Mouse (Mus musculus) urinary bladder, postnatal 14 days (tissue): Measurements from ENCODE around the gene Mrpl51.
A peak's percentile ranks its signal among the peaks of the same experiment; 100 is the strongest.
"Not testable (repeated sequence)": the region's sequence is repeated elsewhere in the genome, so short reads cannot be mapped to it uniquely, and the experiment has no call there.

Source experiments
- DNase-seq: peaks from one replicate; pipeline ENCODE4 v3.0.0; 2021; ENCODE audit warnings: low spot score

Mrpl51 gene

GRCm38 (mm10) chr6:125159773-125160557, 31.6 kb upstream of the Mrpl51 start:
- no peak for DNase-seq

GRCm38 (mm10) chr6:125160558-125160853, 31.1 kb upstream of the Mrpl51 start:
- DNase-seq = no peak

DNA sequence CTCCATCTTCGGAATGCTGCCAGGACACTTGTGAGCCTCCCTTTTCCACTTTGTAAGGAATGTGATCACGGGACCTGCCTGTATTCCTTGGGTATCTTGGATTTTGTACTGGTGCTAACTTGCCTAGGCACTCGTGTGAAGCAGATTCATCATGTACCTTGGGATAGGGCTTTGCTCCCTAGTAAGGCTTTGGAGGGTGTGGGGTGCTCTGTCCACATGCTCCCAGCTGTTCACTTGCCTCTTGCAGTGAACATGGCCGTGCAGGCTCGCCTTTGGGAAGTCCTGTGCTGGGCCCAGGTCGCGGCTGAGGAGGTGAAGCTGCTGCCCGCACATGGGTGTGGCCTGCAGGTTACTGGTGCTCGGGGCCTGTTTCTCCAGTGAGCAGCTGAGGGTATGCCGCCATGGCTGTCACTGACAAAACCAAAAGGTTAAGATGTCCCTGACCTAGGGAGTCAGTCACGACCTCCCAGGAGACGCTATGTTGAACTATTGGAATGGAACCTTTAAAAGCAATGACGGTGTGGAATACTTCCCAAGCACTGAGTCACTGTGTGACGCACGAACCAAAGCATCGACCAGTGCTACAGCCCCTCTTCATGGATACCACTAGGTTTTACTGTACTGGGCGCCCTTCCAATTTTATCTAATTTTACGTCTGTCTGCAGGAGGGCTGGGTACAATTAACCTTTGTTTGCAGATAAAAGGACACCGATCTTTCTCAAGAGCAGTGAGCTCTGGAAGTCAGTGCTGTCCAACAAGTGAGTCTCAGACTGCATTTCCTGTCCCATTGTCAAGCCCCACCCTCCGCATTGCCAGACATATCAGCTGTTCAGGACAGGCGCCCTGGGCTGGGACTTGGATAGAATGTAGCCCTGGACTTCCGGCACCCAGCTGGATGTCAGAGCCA, 30.5 kb upstream of the Mrpl51 start:
- peak; percentile 65 for DNase-seq

DNA sequence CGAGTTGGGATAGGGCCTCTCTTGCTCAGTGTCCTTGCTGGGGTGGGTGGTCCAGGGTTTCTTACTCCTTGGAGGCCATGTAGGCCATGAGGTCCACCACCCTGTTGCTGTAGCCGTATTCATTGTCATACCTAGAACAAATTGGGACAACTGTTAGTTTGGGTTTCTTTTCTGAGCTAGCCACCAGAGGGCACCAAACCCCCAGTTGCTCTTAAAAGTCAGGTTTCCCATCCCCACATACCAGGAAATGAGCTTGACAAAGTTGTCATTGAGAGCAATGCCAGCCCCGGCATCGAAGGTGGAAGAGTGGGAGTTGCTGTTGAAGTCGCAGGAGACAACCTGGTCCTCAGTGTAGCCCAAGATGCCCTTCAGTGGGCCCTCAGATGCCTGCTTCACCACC, 29.6 kb upstream of the Mrpl51 start:
- peak; percentile 71 for DNase-seq

DNA sequence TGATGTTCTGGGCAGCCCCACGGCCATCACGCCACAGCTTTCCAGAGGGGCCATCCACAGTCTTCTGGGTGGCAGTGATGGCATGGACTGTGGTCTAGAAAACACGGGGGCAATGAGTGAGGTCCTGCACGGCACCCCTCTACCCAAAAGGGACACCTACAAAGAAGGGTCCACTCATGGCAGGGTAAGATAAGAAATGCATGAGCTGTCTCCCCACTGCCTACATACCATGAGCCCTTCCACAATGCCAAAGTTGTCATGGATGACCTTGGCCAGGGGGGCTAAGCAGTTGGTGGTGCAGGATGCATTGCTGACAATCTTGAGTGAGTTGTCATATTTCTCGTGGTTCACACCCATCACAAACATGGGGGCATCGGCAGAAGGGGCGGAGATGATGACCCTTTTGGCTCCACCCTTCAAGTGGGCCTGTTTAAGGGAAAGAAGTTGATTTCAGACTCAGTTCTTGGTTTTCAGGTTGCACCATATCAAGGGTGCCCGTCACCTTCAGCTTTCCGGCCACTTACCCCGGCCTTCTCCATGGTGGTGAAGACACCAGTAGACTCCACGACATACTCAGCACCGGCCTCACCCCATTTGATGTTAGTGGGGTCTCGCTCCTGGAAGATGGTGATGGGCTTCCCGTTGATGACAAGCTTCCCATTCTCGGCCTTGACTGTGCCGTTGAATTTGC, 28.8 kb upstream of the Mrpl51 start:
- not testable (repeated sequence) for DNase-seq

- no peak for DNase-seq
Measured at GRCm38 (mm10) chr6:125163801-125164657, 27.6 kb upstream of the Mrpl51 start.

DNA sequence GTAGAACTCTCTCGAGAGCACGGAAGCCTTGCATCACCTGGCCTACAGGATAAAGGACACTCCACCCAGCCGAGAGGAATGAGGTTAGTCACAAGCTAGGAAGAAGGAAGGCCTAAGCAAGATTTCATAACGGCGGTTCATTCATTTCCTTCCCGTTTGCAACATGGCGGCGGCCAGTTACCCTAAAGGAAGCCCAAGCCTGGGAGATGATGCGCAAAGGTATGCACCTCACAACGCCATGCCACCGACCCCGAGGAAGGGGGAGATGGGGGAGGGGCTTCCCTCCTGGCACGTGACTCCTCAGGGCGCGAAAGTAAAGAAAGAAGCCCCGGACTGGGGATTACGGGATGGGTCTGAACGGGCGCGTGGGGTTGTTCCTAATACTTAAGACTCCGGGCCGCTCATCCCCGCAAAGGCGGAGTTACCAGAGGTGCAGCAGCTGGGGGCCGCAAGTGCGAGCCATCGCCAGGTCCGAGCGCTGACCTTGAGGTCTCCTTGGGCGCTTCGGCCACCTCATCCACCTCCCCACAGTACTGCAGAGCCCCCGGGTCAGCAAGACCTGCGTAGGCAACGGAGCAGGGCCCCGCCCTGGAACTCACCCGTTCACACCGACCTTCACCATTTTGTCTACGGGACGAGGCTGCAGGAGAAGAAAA, 26.8 kb upstream of the Mrpl51 start:
- DNase-seq = peak; percentile 45

- peak; percentile 98 for DNase-seq
Measured at GRCm38 (mm10) chr6:125165328-125165891, 26.2 kb upstream of the Mrpl51 start.

DNA sequence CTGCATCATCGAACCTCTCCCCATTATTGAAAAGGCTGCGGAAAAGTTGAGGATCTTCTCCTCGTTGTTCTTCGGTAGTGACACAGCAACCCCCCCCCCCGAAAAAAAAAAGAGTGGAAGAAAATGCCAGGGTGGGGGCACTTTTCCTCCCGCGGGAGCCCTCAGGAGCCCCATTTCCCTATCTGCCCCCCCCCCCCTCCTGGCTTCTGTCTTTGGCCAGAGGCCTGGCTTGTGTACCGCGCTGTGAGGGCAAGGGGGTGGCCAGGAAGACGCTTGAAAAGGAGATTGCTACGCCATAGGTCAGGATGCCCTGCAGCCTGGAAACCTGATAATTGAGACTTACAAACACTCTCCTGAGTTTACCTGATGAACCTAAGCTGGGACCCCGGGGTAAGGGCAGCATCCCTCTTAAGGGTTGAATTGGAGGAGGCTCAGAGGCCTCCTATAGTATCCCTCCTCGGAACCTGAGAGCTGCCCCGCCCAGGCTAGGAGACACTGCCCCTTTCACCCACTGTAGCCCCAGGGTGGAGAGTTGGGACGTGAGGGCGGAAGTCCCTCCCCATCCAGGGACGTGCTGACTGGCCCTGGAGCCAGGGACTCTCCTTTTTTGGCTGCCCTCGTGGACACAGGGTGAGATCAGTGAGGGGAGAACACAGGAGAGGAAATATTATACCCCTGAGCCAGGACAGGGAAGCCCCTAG, 25.4 kb upstream of the Mrpl51 start, which contains the start of gene Gapdh:
Gene Gapdh (minus strand): TSS at position 417 of the 701 bp plus-strand sequence.
- peak; percentile 90 for DNase-seq

- peak; percentile 23 for DNase-seq
Measured at GRCm38 (mm10) chr6:125166861-125167650, 24.5 kb upstream of the Mrpl51 start.

DNA sequence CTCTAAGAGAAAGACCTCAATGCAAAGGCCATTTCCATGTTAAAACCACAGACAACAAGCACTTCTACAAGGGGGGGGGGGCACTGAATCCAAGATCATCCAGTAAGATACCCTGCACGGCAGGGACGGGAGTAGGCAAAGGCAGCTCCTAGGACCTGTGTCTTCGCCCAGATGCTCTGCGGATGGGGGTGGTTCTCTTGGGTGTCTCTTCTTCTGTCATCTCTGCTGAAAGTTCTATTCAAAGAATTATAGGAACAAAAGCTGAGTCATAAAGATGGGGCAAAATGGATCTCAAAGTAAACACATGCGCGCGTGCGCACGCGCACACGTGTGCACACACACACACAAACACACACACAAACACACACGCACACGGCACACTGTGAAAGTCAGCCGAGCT, 23.5 kb upstream of the Mrpl51 start:
- DNase-seq = no peak

GRCm38 (mm10) chr6:125170194-125170593, 21.4 kb upstream of the Mrpl51 start:
- no peak for DNase-seq

GRCm38 (mm10) chr6:125172474-125172873, 19.1 kb upstream of the Mrpl51 start:
- DNase-seq = no peak

- DNase-seq = no peak
Measured at GRCm38 (mm10) chr6:125173256-125173655, 18.3 kb upstream of the Mrpl51 start.

DNA sequence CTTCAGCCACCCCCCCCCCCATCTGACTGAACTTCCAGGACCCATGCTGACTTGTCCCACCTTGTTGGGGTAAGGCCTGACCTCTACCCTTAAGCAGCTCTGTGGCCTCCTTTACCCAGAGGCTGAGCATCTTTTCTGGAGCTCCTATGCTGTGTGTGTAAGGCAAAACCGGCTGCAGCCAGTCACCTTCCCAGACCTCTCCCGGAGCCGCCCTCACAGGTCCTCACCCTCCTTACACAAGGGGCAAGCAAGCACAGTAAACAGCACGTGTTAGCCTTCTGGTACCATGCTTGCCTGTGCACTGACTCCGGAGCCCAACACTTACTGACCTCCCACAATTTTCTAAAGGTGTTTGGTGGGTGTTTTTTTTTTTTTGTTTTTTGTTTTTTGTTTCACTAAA, 16.1 kb upstream of the Mrpl51 start:
- DNase-seq = no peak

- no peak for DNase-seq
Measured at GRCm38 (mm10) chr6:125179601-125180000, 12.0 kb upstream of the Mrpl51 start.

GRCm38 (mm10) chr6:125182133-125182532, 9.5 kb upstream of the Mrpl51 start:
- DNase-seq = no peak

DNA sequence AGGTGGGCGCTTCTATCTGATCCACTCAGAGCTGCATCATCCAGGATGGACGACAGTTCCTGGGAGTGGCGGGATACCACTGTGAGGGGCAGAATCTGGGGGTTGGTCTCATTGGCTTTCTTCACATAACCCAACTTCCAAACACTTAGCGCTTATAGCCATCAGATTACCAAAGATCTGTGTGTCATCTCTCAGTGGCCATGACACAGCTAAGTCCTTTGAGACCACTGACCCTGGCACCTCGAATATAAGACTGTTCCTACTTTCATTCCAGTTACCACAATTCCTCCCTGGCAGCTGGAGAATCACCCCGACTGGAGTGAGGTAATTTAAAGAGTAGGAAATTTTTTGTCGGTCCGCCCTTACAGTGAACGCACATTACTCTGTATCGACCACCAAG, 5.4 kb upstream of the Mrpl51 start:
- DNase-seq = no peak

DNA sequence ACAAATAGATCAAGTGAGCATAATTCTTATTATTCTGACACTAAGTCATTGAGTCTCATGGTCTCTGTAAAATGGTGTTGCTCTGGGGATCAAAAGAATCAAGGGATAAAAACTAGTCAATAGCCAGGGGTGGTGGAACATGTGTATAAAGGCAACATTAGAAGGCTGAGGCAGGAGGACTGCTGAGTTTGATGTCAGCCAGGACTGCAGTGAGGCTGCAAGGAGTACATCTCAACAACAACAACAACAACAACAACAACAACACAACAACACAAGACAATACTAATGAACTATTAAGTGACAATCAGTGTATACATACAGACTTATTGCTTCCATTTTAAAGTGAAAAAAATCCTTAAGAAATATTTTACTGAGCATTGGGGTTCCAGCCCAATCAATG, 785 bp upstream of the Mrpl51 start:
- no peak for DNase-seq
